Mouse (Mus musculus) myocyte (in vitro differentiated cells): ENCODE measurements at regions not wholly inside any gene's neighbourhood (a gene's known extent, or its start where the extent isn't known, plus 50 kb on each side); places are given as distances from the start of the nearest gene placed in this dataset.

Experiments used
- H3K27me3 ChIP-seq: one replicate; pipeline ENCODE4 v1.6.1; 2011; ENCODE audit not compliant: control insufficient read depth, insufficient read depth, insufficient read length
- H3K36me3 ChIP-seq: one replicate; pipeline ENCODE4 v1.6.1; 2011; ENCODE audit not compliant: control insufficient read depth, insufficient read depth
- H3K4me2 ChIP-seq: one replicate; pipeline ENCODE4 v1.6.1; 2011; ENCODE audit warnings: low read depth, control low read depth
- H3K4me3 ChIP-seq: one replicate; pipeline ENCODE4 v1.5.1; 2011; ENCODE audit warnings: mild to moderate bottlenecking, control low read depth, moderate library complexity
- H3K79me2 ChIP-seq: one replicate; pipeline ENCODE4 v1.6.1; 2011; ENCODE audit not compliant: control insufficient read depth, insufficient read depth
- H3ac ChIP-seq: one replicate; pipeline ENCODE4 v1.6.1; 2011; ENCODE audit not compliant: control insufficient read depth, insufficient read length
- CEBPB ChIP-seq: IDR thresholded peaks from 2 replicates; pipeline ENCODE4 v1.6.1; 2011; ENCODE audit warnings: mild to moderate bottlenecking, moderate library complexity; ENCODE audit not compliant: poor library complexity, insufficient read depth, severe bottlenecking
- E2F4 ChIP-seq: IDR thresholded peaks from one replicate; pipeline ENCODE4 v1.6.1; 2011; ENCODE audit warnings: mild to moderate bottlenecking, control low read depth, moderate library complexity; ENCODE audit not compliant: insufficient read depth
- MAX ChIP-seq: IDR thresholded peaks from one replicate; pipeline ENCODE4 v1.6.1; 2011; ENCODE audit warnings: low read depth, mild to moderate bottlenecking, control low read depth
- MYOD1 ChIP-seq, 3 experiments: IDR thresholded peaks; one replicate each; pipeline ENCODE4 v1.6.1; 2011; ENCODE audit warnings: control low read depth in 2 of 3, low read depth in 2 of 3, mild to moderate bottlenecking in 2 of 3, moderate library complexity in 1 of 3; ENCODE audit not compliant: insufficient read length in 2 of 3, control insufficient read depth in 1 of 3
- MYOG ChIP-seq, 3 experiments: IDR thresholded peaks; one replicate each; pipeline ENCODE4 v1.6.1; 2011; ENCODE audit warnings: control low read depth in 2 of 3, low read depth in 2 of 3, mild to moderate bottlenecking in 2 of 3; ENCODE audit not compliant: insufficient read length in 2 of 3, control insufficient read depth in 1 of 3, insufficient read depth in 1 of 3
- POLR2A ChIP-seq: IDR thresholded peaks from one replicate; pipeline ENCODE4 v1.6.1; 2011; ENCODE audit warnings: low read depth, mild to moderate bottlenecking, control low read depth, moderate library complexity; ENCODE audit not compliant: insufficient read length
- POLR2AphosphoS2 ChIP-seq: IDR thresholded peaks from one replicate; pipeline ENCODE4 v1.6.1; 2011; ENCODE audit warnings: low read depth, control low read depth; ENCODE audit not compliant: insufficient read length
- REST ChIP-seq: IDR thresholded peaks from one replicate; pipeline ENCODE4 v1.6.1; 2011; ENCODE audit warnings: mild to moderate bottlenecking, control low read depth, moderate library complexity; ENCODE audit not compliant: insufficient read depth, insufficient read length
- SRF ChIP-seq: IDR thresholded peaks from one replicate; pipeline ENCODE4 v1.6.1; 2011; ENCODE audit warnings: low read depth; ENCODE audit not compliant: control insufficient read depth, insufficient read length
- TCF12 ChIP-seq: IDR thresholded peaks from one replicate; pipeline ENCODE4 v1.6.1; 2011; ENCODE audit warnings: mild to moderate bottlenecking, control low read depth; ENCODE audit not compliant: poor library complexity, insufficient read depth, severe bottlenecking
- TCF3 ChIP-seq: IDR thresholded peaks from one replicate; pipeline ENCODE4 v1.6.1; 2011; ENCODE audit warnings: low read depth, control low read depth; ENCODE audit not compliant: insufficient read length
- USF1 ChIP-seq: IDR thresholded peaks from one replicate; pipeline ENCODE4 v1.6.1; 2011; ENCODE audit warnings: low read depth, mild to moderate bottlenecking, control low read depth, moderate library complexity

GRCm38 (mm10) chr5:44917173-44917815, 117.8 kb upstream of the Ldb2 start:
- H3K4me3 ChIP-seq = no peak overlapping the region

GRCm38 (mm10) chr5:44902541-44902940, 103.1 kb upstream of the Ldb2 start:
- no peaks in the 10 kb centered on the region for H3K36me3 ChIP-seq
- TF ChIP-seq MAX (no peak), MYOG (IDR thresholded peaks at IDR 0.05; ENCODE audit: control insufficient read depth in 1 of 3, insufficient read depth in 1 of 3, insufficient read length in 2 of 3, low read depth in 2 of 3) (no peak), CEBPB (no peak), REST (no peak), TCF3 (no peak)
- H3K4me3 ChIP-seq = no peak overlapping the region
- no peak overlapping the region for H3K4me2 ChIP-seq
- no peaks in the 10 kb centered on the region for H3K27me3 ChIP-seq
- H3ac ChIP-seq = no peak overlapping the region
- H3K79me2 ChIP-seq = no peaks in the 10 kb centered on the region

More at GRCm38 (mm10) chr5:44917173-44917815, 117.8 kb upstream of the Ldb2 start:
- TF ChIP-seq USF1 (no peak), CEBPB (no peak), REST (no peak), SRF (no peak), MYOD1 (IDR thresholded peaks at IDR 0.05; ENCODE audit: control insufficient read depth in 1 of 3, insufficient read length in 2 of 3, low read depth in 2 of 3) (no peak), POLR2A (no peak), MYOG (IDR thresholded peaks at IDR 0.05; ENCODE audit: control insufficient read depth in 1 of 3, insufficient read depth in 1 of 3, insufficient read length in 2 of 3, low read depth in 2 of 3) (no peak), TCF3 (no peak), TCF12 (no peak), E2F4 (no peak), POLR2AphosphoS2 (no peak), MAX (no peak)
- no peak overlapping the region for H3K4me2 ChIP-seq
- no peaks in the 10 kb centered on the region for H3K27me3 ChIP-seq
- H3ac ChIP-seq = no peak overlapping the region
- H3K36me3 ChIP-seq = no peaks in the 10 kb centered on the region
- H3K79me2 ChIP-seq = no peaks in the 10 kb centered on the region

GRCm38 (mm10) chr5:44886566-44887070, 87.1 kb upstream of the Ldb2 start:
- H3K4me2 ChIP-seq = no peak overlapping the region
- H3ac ChIP-seq = no peak overlapping the region
- H3K27me3 ChIP-seq = no peaks in the 10 kb centered on the region
- no peaks in the 10 kb centered on the region for H3K79me2 ChIP-seq
- H3K36me3 ChIP-seq = no peaks in the 10 kb centered on the region
- no peak for TF ChIP-seq CEBPB
- no peak overlapping the region for H3K4me3 ChIP-seq

DNA sequence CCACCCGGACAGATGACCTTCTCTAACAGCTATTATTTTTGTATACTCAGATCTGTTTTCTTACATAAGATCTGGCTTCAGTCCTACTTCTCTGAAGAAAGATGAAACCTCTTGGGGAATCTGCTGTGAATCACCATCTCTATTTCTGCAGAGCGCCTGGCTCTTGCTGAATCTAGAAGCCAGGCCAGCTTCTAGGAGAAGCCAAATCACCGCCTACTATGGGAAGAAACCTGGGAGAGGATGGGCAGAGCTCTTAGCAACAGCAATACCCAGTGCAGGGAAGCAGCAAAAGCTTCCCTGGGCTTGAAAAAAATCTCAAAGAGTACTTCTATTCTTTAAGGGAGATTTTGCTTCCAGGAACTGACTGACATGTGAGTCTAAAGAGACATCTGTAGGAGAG, 77.5 kb upstream of the Ldb2 start:
- Histone ChIP-seq H3ac (no peak overlapping the region), H3K27me3 (no peaks in the 10 kb centered on the region), H3K36me3 (no peaks in the 10 kb centered on the region), H3K4me2 (no peak overlapping the region), H3K4me3 (no peak overlapping the region), H3K79me2 (no peaks in the 10 kb centered on the region)
- TF ChIP-seq MAX (no peak), POLR2AphosphoS2 (no peak), USF1 (no peak), POLR2A (no peak), SRF (no peak), CEBPB (no peak), MYOD1 (IDR thresholded peaks at IDR 0.05; ENCODE audit: control insufficient read depth in 1 of 3, insufficient read length in 2 of 3, low read depth in 2 of 3) (no peak), MYOG (IDR thresholded peaks at IDR 0.05; ENCODE audit: control insufficient read depth in 1 of 3, insufficient read depth in 1 of 3, insufficient read length in 2 of 3, low read depth in 2 of 3) (no peak), E2F4 (no peak), REST (no peak), TCF3 (no peak), TCF12 (no peak)

DNA sequence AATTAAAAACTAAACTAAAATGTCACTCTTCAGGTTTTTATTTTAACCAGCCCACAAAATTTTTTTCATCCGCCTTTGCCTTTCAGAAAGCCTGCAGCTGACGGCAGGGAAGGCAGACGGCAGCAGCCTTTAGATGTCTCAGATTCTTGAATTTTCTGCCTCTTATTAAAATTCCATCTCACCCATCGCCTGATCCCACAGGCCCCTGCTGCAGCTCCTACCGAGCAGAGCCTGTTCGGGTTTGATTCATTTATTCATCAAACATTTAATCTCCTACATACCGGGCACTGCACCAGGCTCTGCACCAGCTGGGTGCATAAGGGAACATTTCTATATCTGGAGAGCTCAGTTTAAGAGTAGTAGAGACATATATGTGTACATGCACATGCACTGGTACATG, 72.8 kb upstream of the Ldb2 start:
- H3K79me2 ChIP-seq = no peaks in the 10 kb centered on the region

More for the DNA sequence above, 72.8 kb upstream of the Ldb2 start:
- no peaks in the 10 kb centered on the region for H3K36me3 ChIP-seq
- TF ChIP-seq TCF12 (no peak), POLR2AphosphoS2 (no peak), CEBPB (no peak), POLR2A (no peak)
- no peak overlapping the region for H3ac ChIP-seq
- H3K27me3 ChIP-seq = no peaks in the 10 kb centered on the region
- H3K4me3 ChIP-seq = no peak overlapping the region
- no peak overlapping the region for H3K4me2 ChIP-seq
